Mouse (Mus musculus) fibroblast of lung, adult 2 months (primary cell): ENCODE results near the gene Abr.

Experiments used
- DNase-seq: peaks from one replicate; pipeline ENCODE4 v3.0.0-alpha.2; 2011; ENCODE audit warnings: low read depth

Abr gene

DNA sequence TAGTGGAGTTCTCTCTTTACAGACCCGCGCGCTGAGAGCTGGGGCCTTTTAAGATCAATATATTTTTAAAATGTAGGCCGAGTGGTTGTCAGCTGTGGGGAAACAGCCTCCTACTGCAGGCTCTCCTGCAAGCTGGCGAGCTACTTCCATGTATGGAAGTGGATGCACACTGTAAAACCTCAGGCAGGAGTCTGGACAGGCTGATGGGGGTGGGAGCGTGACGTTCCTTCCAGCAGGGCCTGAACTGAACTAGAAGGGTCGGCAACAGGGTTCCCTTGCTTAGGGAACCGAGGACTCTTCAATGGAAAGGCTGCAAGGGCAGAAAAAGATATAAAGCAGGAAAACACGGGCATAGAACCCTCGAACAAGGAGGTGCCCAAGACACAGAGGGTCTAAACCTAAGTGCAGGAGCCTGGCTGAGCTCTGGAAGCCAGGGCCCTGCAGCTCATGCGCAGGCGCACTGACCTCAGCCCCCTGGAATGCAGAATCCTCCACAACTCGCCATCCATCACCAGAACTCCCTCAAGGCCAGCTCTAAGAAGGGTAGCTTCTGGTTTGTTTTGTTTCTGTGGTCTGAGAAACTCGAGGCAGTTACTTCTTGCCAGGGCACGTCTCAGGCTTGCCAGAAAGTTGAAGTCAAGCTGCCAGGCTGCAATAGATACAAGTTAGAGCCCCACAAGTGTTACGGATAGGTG is 247.5 kb downstream of the Abr start:
- DNase-seq, result peak; percentile 94

- no peak for DNase-seq
These were observed 249.6 kb downstream of the Abr start for GRCm38 (mm10) chr11:76372534-76372933.

- DNase-seq, result peak; percentile 65
These were observed 250.0 kb downstream of the Abr start for GRCm38 (mm10) chr11:76372120-76372519.

DNA sequence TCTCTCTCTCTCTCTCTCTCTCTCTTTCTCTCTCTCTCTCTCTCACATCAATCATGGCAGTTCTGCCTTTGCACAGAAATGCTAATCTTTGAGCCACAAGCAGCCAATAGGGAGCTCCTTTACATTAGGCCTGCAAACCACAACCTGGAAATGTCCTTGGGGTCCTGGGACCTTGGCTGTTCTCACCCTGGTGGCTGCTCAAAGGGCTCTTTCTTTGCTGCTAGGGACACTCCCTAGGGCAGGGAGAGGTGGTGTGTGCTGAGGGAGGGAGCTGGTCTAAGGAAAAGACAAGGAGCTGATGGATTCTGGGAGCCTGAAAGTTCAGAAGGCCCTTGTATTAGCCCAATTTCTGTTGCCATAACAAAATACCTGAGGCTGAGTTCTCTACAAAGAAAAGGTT is 251.6 kb downstream of the Abr start:
- no peak for DNase-seq
